Mouse (Mus musculus): ENCODE measurements around the gene Tbc1d1.

GRCm38 (mm10) chr5:64125783-64126182 lies 30.3 kb upstream of the Tbc1d1 start:
- TF ChIP-seq CTCF (IDR thresholded peaks at IDR 0.05; ENCODE audit: low read depth, low read length) (no peak), POLR2A (IDR thresholded peaks at IDR 0.05; ENCODE audit: borderline replicate concordance, low read depth, low read length) (no peak)
